Mouse (Mus musculus): ENCODE measurements around the gene A630023A22Rik.

A630023A22Rik gene

GRCm38 (mm10) chr14:34086806-34087205 lies 15.7 kb downstream of the A630023A22Rik start:
- in situ Hi-C loops (cut with MboI, MseI) = no loop called here

GRCm38 (mm10) chr14:34085731-34086130 lies 16.8 kb downstream of the A630023A22Rik start, which contains the start of gene Anxa8:
Anxa8 (plus strand) TSS chr14:34085981.
- in situ Hi-C loops (cut with MboI, MseI) = no loop called here

- in situ Hi-C loops (cut with MboI, MseI) = loop anchor here (5.0 kb wide), 2 partner anchors 322 to 492 kb away; no protein-coding TSS in a partner anchor
Observed at GRCm38 (mm10) chr14:34080321-34080997, 22.1 kb downstream of the A630023A22Rik start.

- in situ Hi-C loops (cut with MboI, MseI) = no loop called here
Observed at GRCm38 (mm10) chr14:34078293-34078692, 24.3 kb downstream of the A630023A22Rik start.

GRCm38 (mm10) chr14:34077222-34077621 lies 25.3 kb downstream of the A630023A22Rik start:
- in situ Hi-C loops (cut with MboI, MseI) = no loop called here

GRCm38 (mm10) chr14:34075346-34075745 lies 27.2 kb downstream of the A630023A22Rik start:
- in situ Hi-C loops (cut with MboI, MseI) = no loop called here

- in situ Hi-C loops (cut with MboI, MseI) = no loop called here
Observed at GRCm38 (mm10) chr14:34071665-34072064, 30.9 kb downstream of the A630023A22Rik start.

- in situ Hi-C loops (cut with MboI, MseI) = no loop called here
Observed at GRCm38 (mm10) chr14:34052516-34052915, 50.0 kb downstream of the A630023A22Rik start, which contains the start of gene Antxrl. Antxrl (plus strand) TSS chr14:34052707.

- in situ Hi-C loops (cut with MboI, MseI) = no loop called here
Observed at GRCm38 (mm10) chr14:34050101-34050779, 52.3 kb downstream of the A630023A22Rik start.

GRCm38 (mm10) chr14:34043341-34043740 lies 59.2 kb downstream of the A630023A22Rik start:
- in situ Hi-C loops (cut with MboI, MseI) = no loop called here

GRCm38 (mm10) chr14:34041241-34041640 lies 61.3 kb downstream of the A630023A22Rik start:
- in situ Hi-C loops (cut with MboI, MseI) = no loop called here

GRCm38 (mm10) chr14:34033841-34034610 lies 68.5 kb downstream of the A630023A22Rik start:
- in situ Hi-C loops (cut with MboI, MseI) = no loop called here

- in situ Hi-C loops (cut with MboI, MseI) = no loop called here
Observed at GRCm38 (mm10) chr14:34026710-34027109, 75.8 kb downstream of the A630023A22Rik start.

- in situ Hi-C loops (cut with MboI, MseI) = no loop called here
Observed at GRCm38 (mm10) chr14:34016938-34017337, 85.6 kb downstream of the A630023A22Rik start.

GRCm38 (mm10) chr14:34016381-34016780 lies 86.2 kb downstream of the A630023A22Rik start, which contains the start of gene Gm5460:
Gm5460 (plus strand) TSS chr14:34016758.
- in situ Hi-C loops (cut with MboI, MseI) = no loop called here

- in situ Hi-C loops (cut with MboI, MseI) = no loop called here
Observed at GRCm38 (mm10) chr14:34015063-34015462, 87.5 kb downstream of the A630023A22Rik start, which contains the start of gene Gm30083. Gm30083 (minus strand) TSS chr14:34015182.

GRCm38 (mm10) chr14:34002358-34002757 lies 100.2 kb downstream of the A630023A22Rik start:
- in situ Hi-C loops (cut with MboI, MseI) = no loop called here

GRCm38 (mm10) chr14:34001445-34001844 lies 101.1 kb downstream of the A630023A22Rik start:
- in situ Hi-C loops (cut with MboI, MseI) = no loop called here

Measured in T-helper 2 cell (primary cell).